ENCODE assay signal across 9 mouse cellular contexts in genomic region chr4:124710776-124711291, GRCm38 (mm10). TPM values are rescaled to one million over a fixed set of nuclear protein-coding genes. Genes with fewer than 3 reads are reported as not detected.
DNase-seq lines count a peak whose midpoint lies in the region; ATAC-seq and TF ChIP-seq lines count a peak whose summit lies in the region.
"Had no signal": no experiment of that assay in that cellular context is flagged by ENCODE, and none has a peak within 500 bp of the region (broad histone marks: within the 10 kb centered on the region; RNA-seq: fewer than 3 reads in every experiment).

No protein-coding gene starts in this region.

- no peak overlapping the region for H3K4me3 ChIP-seq in hindbrain, embryonic 11.5 days (ENCODE audit: low read depth, low read length)
- no peak overlapping the region for H3K4me3 ChIP-seq in hindbrain, embryonic 16.5 days (ENCODE audit: low read length)
- H3K4me3 ChIP-seq in ES-Bruce4 (ENCODE audit: low read depth, low read length) = no peak overlapping the region
- H3K4me3 ChIP-seq in liver, embryonic 16.5 days (ENCODE audit: low read depth, low read length) = no peak overlapping the region
- no peak overlapping the region for H3K4me3 ChIP-seq in stomach, embryonic 14.5 days (ENCODE audit: low read depth, low read length)
- H3K4me3 ChIP-seq: neural tube, embryonic 13.5 days had no signal

- peaks cover 10% of the 10 kb centered on the region; the same call in 1 of the 2 replicates for H3K4me1 ChIP-seq in hindbrain, embryonic 11.5 days (replicated peaks; ENCODE audit: control insufficient read depth, insufficient read depth, low read length)
- H3K4me1 ChIP-seq in hindbrain, embryonic 16.5 days (ENCODE audit: control insufficient read depth, insufficient read depth, low read depth, low read length) = peaks cover 14% of the 10 kb centered on the region
- no peaks in the 10 kb centered on the region for H3K4me1 ChIP-seq in ES-Bruce4 (ENCODE audit: control insufficient read depth, insufficient read depth, low read length)
- peaks cover 48% of the 10 kb centered on the region for H3K4me1 ChIP-seq in liver, embryonic 16.5 days (ENCODE audit: control insufficient read depth, low read depth, low read length)
- H3K4me1 ChIP-seq in stomach, embryonic 14.5 days (ENCODE audit: control insufficient read depth, insufficient read depth, low read length) = peaks cover 20% of the 10 kb centered on the region

- H3K27me3 ChIP-seq in hindbrain, embryonic 11.5 days (ENCODE audit: control insufficient read depth, insufficient read depth, low read length) = peaks cover 8% of the 10 kb centered on the region
- peaks cover 17% of the 10 kb centered on the region for H3K27me3 ChIP-seq in hindbrain, embryonic 16.5 days (replicated peaks; ENCODE audit: control insufficient read depth, insufficient read depth, low read length)
- H3K27me3 ChIP-seq in ES-Bruce4 (ENCODE audit: control insufficient read depth, insufficient read depth, low read length, poor library complexity, severe bottlenecking) = no peaks in the 10 kb centered on the region
- H3K27me3 ChIP-seq in liver, embryonic 16.5 days (ENCODE audit: control insufficient read depth, insufficient read depth, low read depth, low read length) = no peaks in the 10 kb centered on the region
- H3K27me3 ChIP-seq in stomach, embryonic 14.5 days (ENCODE audit: control insufficient read depth, insufficient read depth, low read length) = no peaks in the 10 kb centered on the region

- H3K9ac ChIP-seq in hindbrain, embryonic 11.5 days (ENCODE audit: low read depth, low read length) = no peak overlapping the region
- no peak overlapping the region for H3K9ac ChIP-seq in hindbrain, embryonic 16.5 days (ENCODE audit: low read depth, low read length)
- H3K9ac ChIP-seq in ES-Bruce4 (ENCODE audit: low read depth, poor library complexity, severe bottlenecking) = 0 out of 2 replicates have a peak overlapping the region, but pooled peaks have one; percentile 72
- H3K9ac ChIP-seq in liver, embryonic 16.5 days (ENCODE audit: low read depth, low read length) = no peak overlapping the region
- H3K9ac ChIP-seq in stomach, embryonic 14.5 days (replicated peaks; ENCODE audit: low read depth, low read length) = no peak overlapping the region
- H3K9ac ChIP-seq: neural tube, embryonic 13.5 days had no signal

- WGBS in hindbrain, embryonic 11.5 days = 9% methylated on average over 5 of the region's 5 CpGs
- 11% methylated on average over 5 of the region's 5 CpGs for WGBS in hindbrain, embryonic 16.5 days
- WGBS in liver, embryonic 16.5 days (ENCODE audit: insufficient replicate concordance) = 5% methylated on average over 5 of the region's 5 CpGs
- 5% methylated on average over 5 of the region's 5 CpGs for WGBS in stomach, embryonic 14.5 days

- no peak for TF ChIP-seq EP300 in ES-Bruce4 (IDR thresholded peaks at IDR 0.05; ENCODE audit: insufficient read depth, low read depth, low read length)

- ATAC-seq in hindbrain, embryonic 11.5 days (ENCODE audit: low FRiP score) = no peak
- ATAC-seq in hindbrain, embryonic 16.5 days = no peak
- ATAC-seq in inflammation-experienced regulatory T-cells, adult 6 months = peak; percentile 25
- ATAC-seq in liver, embryonic 16.5 days (ENCODE audit: low read depth) = no peak
- ATAC-seq in stomach, embryonic 14.5 days (ENCODE audit: insufficient number of reproducible peaks, insufficient read depth, low FRiP score, low read depth) = no peak

- no peak overlapping the region for H3K4me2 ChIP-seq in hindbrain, embryonic 11.5 days (replicated peaks; ENCODE audit: low read depth, low read length)
- H3K4me2 ChIP-seq in hindbrain, embryonic 16.5 days (ENCODE audit: low read length) = no peak overlapping the region
- H3K4me2 ChIP-seq in liver, embryonic 16.5 days (ENCODE audit: low read depth, low read length) = peak overlapping the region; percentile 84
- H3K4me2 ChIP-seq in stomach, embryonic 14.5 days (replicated peaks; ENCODE audit: low read depth, low read length) = peak overlapping the region; percentile 37; the same call in 1 of the 2 replicates

- TF ChIP-seq POLR2A in ES-Bruce4 (IDR thresholded peaks at IDR 0.05; ENCODE audit: insufficient read depth, low read length) = no peak

- H3K27ac ChIP-seq in hindbrain, embryonic 11.5 days (ENCODE audit: low read depth, low read length) = no peak overlapping the region
- no peak overlapping the region for H3K27ac ChIP-seq in hindbrain, embryonic 16.5 days (ENCODE audit: low read depth, low read length)
- H3K27ac ChIP-seq in ES-Bruce4 (ENCODE audit: insufficient read depth, low read length) = no peak overlapping the region
- peak overlapping the region; percentile 90; the same call in 1 of the 2 replicates for H3K27ac ChIP-seq in liver, embryonic 16.5 days (ENCODE audit: low read length)
- peak overlapping the region; percentile 90; the same call in 1 of the 2 replicates for H3K27ac ChIP-seq in stomach, embryonic 14.5 days (ENCODE audit: low read length)
- H3K27ac ChIP-seq: neural tube, embryonic 13.5 days had no signal

- no peaks in the 10 kb centered on the region for H3K9me3 ChIP-seq in hindbrain, embryonic 11.5 days (ENCODE audit: control insufficient read depth, low read length)
- no peaks in the 10 kb centered on the region for H3K9me3 ChIP-seq in hindbrain, embryonic 16.5 days (ENCODE audit: control insufficient read depth, low read length)
- H3K9me3 ChIP-seq in ES-Bruce4 (replicated peaks; ENCODE audit: control insufficient read depth, insufficient read depth, low read length, poor library complexity, severe bottlenecking) = no peaks in the 10 kb centered on the region
- no peaks in the 10 kb centered on the region for H3K9me3 ChIP-seq in liver, embryonic 16.5 days (replicated peaks; ENCODE audit: control insufficient read depth, low read length)
- no peaks in the 10 kb centered on the region for H3K9me3 ChIP-seq in stomach, embryonic 14.5 days (ENCODE audit: control insufficient read depth, low read depth, low read length)
- H3K9me3 ChIP-seq: neural tube, embryonic 13.5 days had no signal

- peak; percentile 1 for TF ChIP-seq CTCF in ES-Bruce4 (IDR thresholded peaks at IDR 0.05; ENCODE audit: low read depth, low read length)

- H3K36me3 ChIP-seq in hindbrain, embryonic 11.5 days (ENCODE audit: control insufficient read depth, insufficient read depth, low read length) = no peaks in the 10 kb centered on the region
- no peaks in the 10 kb centered on the region for H3K36me3 ChIP-seq in hindbrain, embryonic 16.5 days (ENCODE audit: control insufficient read depth, insufficient read depth, low read length)
- H3K36me3 ChIP-seq in ES-Bruce4 (ENCODE audit: control insufficient read depth, insufficient read depth, low read length, poor library complexity, severe bottlenecking) = 0 out of 2 replicates have a peak, but pooled peaks cover under 1% of the 10 kb centered on the region
- H3K36me3 ChIP-seq in liver, embryonic 16.5 days (ENCODE audit: control insufficient read depth, insufficient read depth) = no peaks in the 10 kb centered on the region; the same call in 1 of the 2 replicates
- peaks cover 5% of the 10 kb centered on the region for H3K36me3 ChIP-seq in stomach, embryonic 14.5 days (ENCODE audit: control insufficient read depth, insufficient read depth, low read length)

- DNase-seq in hindbrain, embryonic 11.5 days (ENCODE audit: low spot score) = peak; percentile 64
- peak; percentile 81 for DNase-seq in embryo, embryonic 10 days (ENCODE audit: low spot score)
- DNase-seq in urinary bladder, postnatal 36 days (ENCODE audit: low spot score in 2 of 2) = no peak

RNA-seq across cellular contexts. Expression of gene Sf3a3, which starts 3.7 kb away (rescaled TPM):
- 197 and 210 TPM in 2 replicates for polyA plus RNA-seq in hindbrain, embryonic 11.5 days (2014; fragmentation: Nextera tagmentation; extraction: Ambion mirVana)
- 86.1 and 93.2 TPM in 2 replicates for polyA plus RNA-seq in hindbrain, embryonic 16.5 days (2015; fragmentation: Nextera tagmentation; extraction: Ambion mirVana)
- 110 and 127 TPM in 2 replicates for polyA plus RNA-seq in ES-Bruce4 (2011; ENCODE audit: insufficient read depth, insufficient read length, low read depth, missing spikeins)
- polyA plus RNA-seq in inflammation-experienced regulatory T-cells, adult 6 months (2017; shearing (Covaris generic)) = 100 to 1,000 TPM; 106 to 117 (median 115) TPM
- 49.4 and 54.4 TPM in 2 replicates for polyA plus RNA-seq in liver, embryonic 16.5 days (2015; fragmentation: Nextera tagmentation; extraction: Ambion mirVana)
- polyA plus RNA-seq in stomach, embryonic 14.5 days (2014; fragmentation: Nextera tagmentation; extraction: Ambion mirVana) = 145 and 150 TPM in 2 replicates

RNA-seq across cellular contexts. Expression of gene Fhl3, which starts 10.3 kb away (rescaled TPM):
- polyA plus RNA-seq in hindbrain, embryonic 11.5 days (2014; fragmentation: Nextera tagmentation; extraction: Ambion mirVana) = 3.2 and 4.7 TPM in 2 replicates
- 1.5 and 2.1 TPM in 2 replicates for polyA plus RNA-seq in hindbrain, embryonic 16.5 days (2015; fragmentation: Nextera tagmentation; extraction: Ambion mirVana)
- polyA plus RNA-seq in ES-Bruce4 (2011; ENCODE audit: insufficient read depth, insufficient read length, low read depth, missing spikeins) = 11.4 and 14.0 TPM in 2 replicates
- polyA plus RNA-seq in inflammation-experienced regulatory T-cells, adult 6 months (2017; shearing (Covaris generic)) = 10 to 100 TPM in 2 of 3 experiments, 1 to 10 TPM in 1; 8.2 to 15.6 (median 13.5) TPM
- 2.5 TPM in 2 replicates for polyA plus RNA-seq in liver, embryonic 16.5 days (2015; fragmentation: Nextera tagmentation; extraction: Ambion mirVana)
- polyA plus RNA-seq in stomach, embryonic 14.5 days (2014; fragmentation: Nextera tagmentation; extraction: Ambion mirVana) = 19.5 and 20.4 TPM in 2 replicates

RNA-seq across cellular contexts. Expression of gene Utp11, which starts 17.4 kb away (rescaled TPM):
- 65.8 and 67.5 TPM in 2 replicates for polyA plus RNA-seq in hindbrain, embryonic 11.5 days (2014; fragmentation: Nextera tagmentation; extraction: Ambion mirVana)
- polyA plus RNA-seq in hindbrain, embryonic 16.5 days (2015; fragmentation: Nextera tagmentation; extraction: Ambion mirVana) = 37.9 TPM in 2 replicates
- polyA plus RNA-seq in ES-Bruce4 (2011; ENCODE audit: insufficient read depth, insufficient read length, low read depth, missing spikeins) = 56.9 and 60.4 TPM in 2 replicates
- 10 to 100 TPM; 84.4 to 92.4 (median 85.0) TPM for polyA plus RNA-seq in inflammation-experienced regulatory T-cells, adult 6 months (2017; shearing (Covaris generic))
- polyA plus RNA-seq in liver, embryonic 16.5 days (2015; fragmentation: Nextera tagmentation; extraction: Ambion mirVana) = 19.9 and 22.7 TPM in 2 replicates
- 73.9 and 74.2 TPM in 2 replicates for polyA plus RNA-seq in stomach, embryonic 14.5 days (2014; fragmentation: Nextera tagmentation; extraction: Ambion mirVana)

RNA-seq across cellular contexts. Expression of gene Inpp5b, which starts 30.8 kb away (rescaled TPM):
- 24.9 and 32.3 TPM in 2 replicates for polyA plus RNA-seq in hindbrain, embryonic 11.5 days (2014; fragmentation: Nextera tagmentation; extraction: Ambion mirVana)
- polyA plus RNA-seq in hindbrain, embryonic 16.5 days (2015; fragmentation: Nextera tagmentation; extraction: Ambion mirVana) = 18.4 and 23.7 TPM in 2 replicates
- 21.7 and 27.0 TPM in 2 replicates for polyA plus RNA-seq in ES-Bruce4 (2011; ENCODE audit: insufficient read depth, insufficient read length, low read depth, missing spikeins)
- 100 to 1,000 TPM in 2 of 3 experiments, 10 to 100 TPM in 1; 93.6 to 120 (median 110) TPM for polyA plus RNA-seq in inflammation-experienced regulatory T-cells, adult 6 months (2017; shearing (Covaris generic))
- polyA plus RNA-seq in liver, embryonic 16.5 days (2015; fragmentation: Nextera tagmentation; extraction: Ambion mirVana) = 32.7 and 39.1 TPM in 2 replicates
- 27.4 and 31.1 TPM in 2 replicates for polyA plus RNA-seq in stomach, embryonic 14.5 days (2014; fragmentation: Nextera tagmentation; extraction: Ambion mirVana)

RNA-seq across cellular contexts. Expression of gene Pou3f1, which starts 54.2 kb away (rescaled TPM):
- polyA plus RNA-seq in hindbrain, embryonic 11.5 days (2014; fragmentation: Nextera tagmentation; extraction: Ambion mirVana) = 17.4 and 18.8 TPM in 2 replicates
- 3.0 and 6.7 TPM in 2 replicates for polyA plus RNA-seq in hindbrain, embryonic 16.5 days (2015; fragmentation: Nextera tagmentation; extraction: Ambion mirVana)
- polyA plus RNA-seq in ES-Bruce4 (2011; ENCODE audit: insufficient read depth, insufficient read length, low read depth, missing spikeins) = 12.8 and 14.9 TPM in 2 replicates
- polyA plus RNA-seq in inflammation-experienced regulatory T-cells, adult 6 months (2017; shearing (Covaris generic)) = not detected
- polyA plus RNA-seq in liver, embryonic 16.5 days (2015; fragmentation: Nextera tagmentation; extraction: Ambion mirVana) = not detected in 2 replicates
- polyA plus RNA-seq in stomach, embryonic 14.5 days (2014; fragmentation: Nextera tagmentation; extraction: Ambion mirVana) = 0.10 and 0.42 TPM in 2 replicates

Comparison
In these comparisons a context has a peak if more than half of its experiments do, and no peak if none do; other contexts are left out.
1. DNase-seq: peak in hindbrain, embryonic 11.5 days (single experiment) and embryo, embryonic 10 days (single experiment); none in urinary bladder, postnatal 36 days (0 of 2).
2. H3K27ac ChIP-seq: peak in liver, embryonic 16.5 days (single experiment) and stomach, embryonic 14.5 days (single experiment); none in hindbrain, embryonic 11.5 days (single experiment), hindbrain, embryonic 16.5 days (single experiment) and ES-Bruce4 (single experiment).
3. H3K4me2 ChIP-seq: peak in liver, embryonic 16.5 days (single experiment) and stomach, embryonic 14.5 days (single experiment); none in hindbrain, embryonic 11.5 days (single experiment) and hindbrain, embryonic 16.5 days (single experiment).